Mouse (Mus musculus) testis, adult 2 months (tissue): ENCODE measurements around the gene Rb1. TPM values are rescaled to one million over a fixed set of nuclear protein-coding genes. Genes with fewer than 3 reads are reported as not detected.

Experiments used
- H3K27ac ChIP-seq: fragments of 200-500 bp; 2 replicates; pipeline ENCODE4 v1.5.1; 2012; ENCODE audit warnings: low read depth, low read length; ENCODE audit not compliant: control insufficient read depth, insufficient read depth
- H3K27me3 ChIP-seq: fragments of 200-500 bp; 2 replicates; pipeline ENCODE4 v1.6.1; 2012; ENCODE audit warnings: mild to moderate bottlenecking, low read length, moderate library complexity; ENCODE audit not compliant: control insufficient read depth, insufficient read depth
- H3K36me3 ChIP-seq: fragments of 200-500 bp; 2 replicates; pipeline ENCODE4 v1.6.1; 2012; ENCODE audit warnings: mild to moderate bottlenecking, low read length; ENCODE audit not compliant: control insufficient read depth, insufficient read depth
- H3K4me1 ChIP-seq: fragments of 200-500 bp; 2 replicates; pipeline ENCODE4 v1.6.1; 2012; ENCODE audit warnings: low read length; ENCODE audit not compliant: control insufficient read depth, insufficient read depth
- H3K4me3 ChIP-seq: fragments of 200-500 bp; 2 replicates; pipeline ENCODE4 v1.5.1; 2012; ENCODE audit warnings: low read depth, mild to moderate bottlenecking, low read length, moderate library complexity, mixed read lengths; ENCODE audit not compliant: control insufficient read depth
- CTCF ChIP-seq: fragments of 200-500 bp; IDR thresholded peaks from 2 replicates; pipeline ENCODE4 v1.5.1; 2012; ENCODE audit warnings: low read depth, mild to moderate bottlenecking, inconsistent platforms, low read length, moderate library complexity; ENCODE audit not compliant: control insufficient read depth, insufficient read depth, insufficient replicate concordance
- POLR2A ChIP-seq: fragments of 200-500 bp; IDR thresholded peaks from 2 replicates; pipeline ENCODE4 v1.6.1; 2012; ENCODE audit warnings: low read depth, mild to moderate bottlenecking, inconsistent platforms, low read length, moderate library complexity; ENCODE audit not compliant: control insufficient read depth
- polyA plus RNA-seq: library from polyadenylated mRNA; depleted of rRNA; stranded (reverse); fragments of >200 nt; gene quantifications from 2 replicates; pipeline ENCODE4 v1.2.3, GENCODE M21; 2012

Rb1 gene
- polyA plus RNA-seq, 1 experiment = 6.4 TPM

- Histone ChIP-seq H3K27me3 (no peaks in the 10 kb centered on the region), H3K36me3 (no peaks in the 10 kb centered on the region), H3K4me1 (no peaks in the 10 kb centered on the region), H3K27ac (no peak overlapping the region), H3K4me3 (no peak overlapping the region)
- TF ChIP-seq CTCF (no peak), POLR2A (no peak)
Observed at GRCm38 (mm10) chr14:73349061-73349670, 23.5 kb upstream of the Rb1 start.

- TF ChIP-seq POLR2A (no peak), CTCF (no peak)
- Histone ChIP-seq H3K27me3 (no peaks in the 10 kb centered on the region), H3K4me1 (no peaks in the 10 kb centered on the region), H3K27ac (no peak overlapping the region), H3K4me3 (no peak overlapping the region), H3K36me3 (no peaks in the 10 kb centered on the region)
Observed at GRCm38 (mm10) chr14:73347302-73347701, 21.7 kb upstream of the Rb1 start.

GRCm38 (mm10) chr14:73345614-73346013 is 20.0 kb upstream of the Rb1 start:
- Histone ChIP-seq H3K27me3 (no peaks in the 10 kb centered on the region), H3K27ac (no peak overlapping the region), H3K4me1 (no peaks in the 10 kb centered on the region), H3K36me3 (no peaks in the 10 kb centered on the region), H3K4me3 (no peak overlapping the region)
- TF ChIP-seq POLR2A (no peak), CTCF (no peak)

- no peak overlapping the region for H3K27ac ChIP-seq
- TF ChIP-seq POLR2A = no peak
- no peak for TF ChIP-seq CTCF
Observed at GRCm38 (mm10) chr14:73340051-73340755, 14.6 kb upstream of the Rb1 start.

GRCm38 (mm10) chr14:73339615-73340014 is 14.0 kb upstream of the Rb1 start:
- TF ChIP-seq POLR2A (no peak), CTCF (no peak)
- Histone ChIP-seq H3K27ac (no peak overlapping the region), H3K27me3 (no peaks in the 10 kb centered on the region), H3K4me1 (peaks cover 3% of the 10 kb centered on the region), H3K36me3 (no peaks in the 10 kb centered on the region), H3K4me3 (no peak overlapping the region)

More at GRCm38 (mm10) chr14:73340051-73340755, 14.6 kb upstream of the Rb1 start:
- H3K27me3 ChIP-seq = no peaks in the 10 kb centered on the region
- H3K36me3 ChIP-seq = no peaks in the 10 kb centered on the region
- H3K4me3 ChIP-seq = no peak overlapping the region
- H3K4me1 ChIP-seq = peaks cover 3% of the 10 kb centered on the region

- Histone ChIP-seq H3K27me3 (no peaks in the 10 kb centered on the region), H3K4me3 (no peak overlapping the region), H3K27ac (no peak overlapping the region), H3K4me1 (peaks cover 3% of the 10 kb centered on the region), H3K36me3 (no peaks in the 10 kb centered on the region)
- TF ChIP-seq CTCF (no peak), POLR2A (no peak)
Observed at GRCm38 (mm10) chr14:73336316-73337080, 10.9 kb upstream of the Rb1 start.
